Mouse (Mus musculus) limb, embryonic 11.5 days (tissue): ENCODE measurements around the gene Pappa. TPM values are rescaled to one million over a fixed set of nuclear protein-coding genes. Genes with fewer than 3 reads are reported as not detected.

ENCODE experiments used
- ATAC-seq: fragments of 200-750 bp; cut with Nextera tagmentation; 2 replicates; pipeline ENCODE4 v1.8.0; 2017; ENCODE audit warnings: low read depth; ENCODE audit not compliant: insufficient number of reproducible peaks, low FRiP score, low TSS enrichment
- DNase-seq: peaks from one replicate; pipeline ENCODE4 v3.0.0-alpha.2; 2015; ENCODE audit warnings: low spot score
- H3K27ac ChIP-seq: fragments of 300-500 bp; sonication (generic); replicated peaks from 2 replicates; pipeline ENCODE4 v1.5.1; 2014; ENCODE audit warnings: low read depth, mild to moderate bottlenecking, low read length
- H3K27me3 ChIP-seq: fragments of 300-500 bp; sonication (generic); 2 replicates; pipeline ENCODE4 v1.6.1; 2014; ENCODE audit warnings: mild to moderate bottlenecking, low read length, mixed read lengths; ENCODE audit not compliant: control insufficient read depth, insufficient read depth
- H3K36me3 ChIP-seq: fragments of 300-500 bp; sonication (generic); 2 replicates; pipeline ENCODE4 v1.6.1; 2014; ENCODE audit warnings: mild to moderate bottlenecking, low read length, moderate library complexity, mixed read lengths; ENCODE audit not compliant: control insufficient read depth, insufficient read depth
- H3K4me1 ChIP-seq: fragments of 300-500 bp; sonication (generic); 2 replicates; pipeline ENCODE4 v1.6.1; 2014; ENCODE audit warnings: low read length, mixed read lengths; ENCODE audit not compliant: control insufficient read depth, insufficient read depth
- H3K4me2 ChIP-seq: fragments of 300-500 bp; sonication (generic); 2 replicates; pipeline ENCODE4 v1.6.1; 2014; ENCODE audit warnings: low read depth, mild to moderate bottlenecking, moderate library complexity; ENCODE audit not compliant: severe bottlenecking
- H3K4me3 ChIP-seq: fragments of 300-500 bp; sonication (generic); 2 replicates; pipeline ENCODE4 v1.5.1; 2014; ENCODE audit warnings: low read depth, low read length
- H3K9ac ChIP-seq: fragments of 300-500 bp; sonication (generic); 2 replicates; pipeline ENCODE4 v1.6.1; 2014; ENCODE audit warnings: mild to moderate bottlenecking, low read length
- H3K9me3 ChIP-seq: fragments of 300-500 bp; sonication (generic); 2 replicates; pipeline ENCODE4 v1.6.1; 2016; ENCODE audit warnings: low read length; ENCODE audit not compliant: control insufficient read depth
- WGBS: fragments of 180-500 bp; shearing (Covaris S2); extraction: QIAGEN DNeasy Blood & Tissue Kit; methylation state at CpG from one replicate; pipeline ENCODE4 v1.1.7; 2014; 5-methylcytosine and 5-hydroxymethylcytosine counted together
- polyA plus RNA-seq: library from polyadenylated mRNA; unstranded; fragments of >200 nt; fragmentation: Nextera tagmentation; extraction: Ambion mirVana; gene quantifications from 2 replicates; pipeline ENCODE4 v1.2.1, GENCODE M21; 2014

Pappa gene
- polyA plus RNA-seq, 1 experiment from 2014 or later: 0.68 TPM

GRCm38 (mm10) chr4:65153601-65154000 is 29.6 kb downstream of the Pappa start:
- Histone ChIP-seq H3K36me3 (no peaks in the 10 kb centered on the region), H3K9me3 (no peaks in the 10 kb centered on the region), H3K4me2 (no peak overlapping the region), H3K4me1 (no peaks in the 10 kb centered on the region), H3K4me3 (no peak overlapping the region), H3K9ac (no peak overlapping the region), H3K27me3 (no peaks in the 10 kb centered on the region), H3K27ac (no peak overlapping the region)
- no peak for DNase-seq
- no peak for ATAC-seq
- 79% methylated on average over 2 of the region's 2 CpGs for WGBS

GRCm38 (mm10) chr4:65156231-65156630 is 32.3 kb downstream of the Pappa start:
- Histone ChIP-seq H3K27ac (no peak overlapping the region), H3K36me3 (no peaks in the 10 kb centered on the region), H3K9ac (no peak overlapping the region), H3K9me3 (no peaks in the 10 kb centered on the region), H3K27me3 (no peaks in the 10 kb centered on the region), H3K4me3 (no peak overlapping the region), H3K4me2 (no peak overlapping the region), H3K4me1 (no peaks in the 10 kb centered on the region)
- ATAC-seq (no peak), DNase-seq (no peak)
- WGBS: 94% methylated on average over 10 of the region's 10 CpGs

GRCm38 (mm10) chr4:65158651-65159050 is 34.7 kb downstream of the Pappa start:
- H3K4me1 ChIP-seq: no peaks in the 10 kb centered on the region
- 96% methylated on average over 3 of the region's 3 CpGs for WGBS
- no peaks in the 10 kb centered on the region for H3K27me3 ChIP-seq
- ATAC-seq (no peak), DNase-seq (no peak)
- H3K36me3 ChIP-seq: no peaks in the 10 kb centered on the region
- no peak overlapping the region for H3K4me3 ChIP-seq
- H3K4me2 ChIP-seq: no peak overlapping the region
- no peaks in the 10 kb centered on the region for H3K9me3 ChIP-seq
- no peak overlapping the region for H3K9ac ChIP-seq
- H3K27ac ChIP-seq: no peak overlapping the region

GRCm38 (mm10) chr4:65159481-65159880 is 35.5 kb downstream of the Pappa start:
- H3K4me1 ChIP-seq: no peaks in the 10 kb centered on the region
- H3K4me3 ChIP-seq: no peak overlapping the region
- H3K27ac ChIP-seq: no peak overlapping the region
- no peak for DNase-seq
- ATAC-seq: no peak
- H3K27me3 ChIP-seq: no peaks in the 10 kb centered on the region
- 77% methylated on average over 5 of the region's 5 CpGs for WGBS
- no peak overlapping the region for H3K4me2 ChIP-seq
- no peaks in the 10 kb centered on the region for H3K9me3 ChIP-seq
- H3K9ac ChIP-seq: no peak overlapping the region
- H3K36me3 ChIP-seq: no peaks in the 10 kb centered on the region

GRCm38 (mm10) chr4:65163698-65164097 is 39.7 kb downstream of the Pappa start:
- no peaks in the 10 kb centered on the region for H3K9me3 ChIP-seq
- WGBS: 82% methylated on average over 3 of the region's 3 CpGs
- no peaks in the 10 kb centered on the region for H3K36me3 ChIP-seq
- no peak overlapping the region for H3K27ac ChIP-seq
- ATAC-seq: no peak
- no peak overlapping the region for H3K4me3 ChIP-seq
- no peak overlapping the region for H3K9ac ChIP-seq
- DNase-seq: no peak
- H3K27me3 ChIP-seq: no peaks in the 10 kb centered on the region
- H3K4me2 ChIP-seq: no peak overlapping the region
- H3K4me1 ChIP-seq: no peaks in the 10 kb centered on the region

- no peak overlapping the region for H3K27ac ChIP-seq
- no peaks in the 10 kb centered on the region for H3K9me3 ChIP-seq
- no peaks in the 10 kb centered on the region for H3K4me1 ChIP-seq
- H3K4me2 ChIP-seq: no peak overlapping the region
- H3K36me3 ChIP-seq: no peaks in the 10 kb centered on the region
- ATAC-seq (no peak), DNase-seq (no peak)
- H3K4me3 ChIP-seq: no peak overlapping the region
- WGBS: 85% methylated on average over 3 of the region's 3 CpGs
- no peak overlapping the region for H3K9ac ChIP-seq
- no peaks in the 10 kb centered on the region for H3K27me3 ChIP-seq
Observed at GRCm38 (mm10) chr4:65166288-65166835, 42.4 kb downstream of the Pappa start.

GRCm38 (mm10) chr4:65174505-65174904 is 50.5 kb downstream of the Pappa start:
- Histone ChIP-seq H3K9ac (no peak overlapping the region), H3K9me3 (no peaks in the 10 kb centered on the region), H3K4me1 (no peaks in the 10 kb centered on the region), H3K4me3 (no peak overlapping the region), H3K27ac (no peak overlapping the region), H3K27me3 (no peaks in the 10 kb centered on the region), H3K36me3 (no peaks in the 10 kb centered on the region), H3K4me2 (no peak overlapping the region)
- ATAC-seq (no peak), DNase-seq (no peak)
- WGBS: 86% methylated on average over 3 of the region's 3 CpGs

- no peak overlapping the region for H3K27ac ChIP-seq
- ATAC-seq: no peak
Observed at GRCm38 (mm10) chr4:65178146-65178545, 54.2 kb downstream of the Pappa start.

GRCm38 (mm10) chr4:65187236-65187635 is 63.3 kb downstream of the Pappa start:
- Histone ChIP-seq H3K4me3 (no peak overlapping the region), H3K27ac (no peak overlapping the region), H3K36me3 (no peaks in the 10 kb centered on the region), H3K4me2 (no peak overlapping the region), H3K9me3 (no peaks in the 10 kb centered on the region), H3K27me3 (no peaks in the 10 kb centered on the region), H3K9ac (no peak overlapping the region), H3K4me1 (0 out of 2 replicates have a peak, but pooled peaks cover 1% of the 10 kb centered on the region)
- 75% methylated on average over 2 of the region's 2 CpGs for WGBS
- ATAC-seq (no peak), DNase-seq (no peak)

More at GRCm38 (mm10) chr4:65178146-65178545, 54.2 kb downstream of the Pappa start:
- H3K27me3 ChIP-seq: no peaks in the 10 kb centered on the region
- H3K4me3 ChIP-seq: no peak overlapping the region
- no peaks in the 10 kb centered on the region for H3K9me3 ChIP-seq
- no peaks in the 10 kb centered on the region for H3K4me1 ChIP-seq
- 68% methylated on average over 1 of the region's 1 CpGs for WGBS
- H3K36me3 ChIP-seq: no peaks in the 10 kb centered on the region
- H3K4me2 ChIP-seq: no peak overlapping the region
- no peak overlapping the region for H3K9ac ChIP-seq
- DNase-seq: no peak
